Mouse (Mus musculus) heart, adult 2 months (tissue): ENCODE data around the gene Lst1.
A peak's percentile ranks its signal among the peaks of the same experiment; 100 is the strongest.

Experiments used
- CTCF ChIP-seq: fragments of 200-600 bp; IDR thresholded peaks from 2 replicates; pipeline ENCODE4 v1.8.1; 2022; ENCODE audit warnings: antibody characterized with exemption, mild to moderate bottlenecking, moderate library complexity
- POLR2A ChIP-seq: fragments of 200-500 bp; IDR thresholded peaks from 2 replicates; pipeline ENCODE4 v1.6.1; 2011; ENCODE audit warnings: mild to moderate bottlenecking, low read depth, low read length, control low read depth; ENCODE audit not compliant: insufficient read depth

DNA sequence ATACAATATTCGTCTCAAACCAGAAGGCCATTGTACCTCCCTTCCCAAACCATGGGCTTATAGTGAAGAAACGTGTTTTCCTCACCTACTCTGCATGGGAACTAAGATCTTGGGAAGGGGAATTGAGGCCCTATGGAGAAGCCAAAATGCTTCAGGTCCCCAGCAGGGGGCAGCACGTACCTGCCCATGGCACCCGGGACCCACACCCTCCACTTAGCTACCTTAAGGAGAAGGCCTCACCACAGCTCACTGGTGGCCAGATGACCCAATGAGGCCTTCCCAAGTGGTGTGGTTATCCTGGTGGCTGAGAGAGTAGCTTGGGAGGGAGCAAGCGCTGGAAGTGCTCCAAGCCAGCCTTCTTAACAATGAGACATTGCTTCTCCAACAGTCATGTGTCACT, 9.7 kb downstream of the Lst1 start:
- peak; percentile 98; the same call in 1 of the 2 replicates for TF ChIP-seq CTCF
- no peak for TF ChIP-seq POLR2A
